ENCODE assay signal across 30 mouse cellular contexts in genomic region chr4:152920261-152920660, GRCm38 (mm10).
"Had no signal": no experiment of that assay in that cellular context is flagged by ENCODE, and none has a peak within 500 bp of the region (broad histone marks: within the 10 kb centered on the region; RNA-seq: fewer than 3 reads in every experiment).

No protein-coding gene starts in this region.

- H3K9me3 ChIP-seq: limb, embryonic 10.5 days; limb, embryonic 15.5 days; liver, embryonic 15.5 days; lung, embryonic 15.5 days; midbrain, embryonic 10.5 days; midbrain, embryonic 12.5 days; midbrain, embryonic 13.5 days; midbrain, embryonic 15.5 days had no signal

- ATAC-seq: liver, embryonic 12.5 days; liver, postnatal 0 days; lung, postnatal 0 days; midbrain, embryonic 13.5 days; midbrain, embryonic 15.5 days had no signal

- H3K27me3 ChIP-seq: limb, embryonic 12.5 days; limb, embryonic 13.5 days; limb, embryonic 15.5 days; liver, embryonic 12.5 days; liver, embryonic 13.5 days; liver, embryonic 15.5 days; lung, embryonic 15.5 days; megakaryocyte, embryonic 14.5 days; midbrain, embryonic 15.5 days had no signal

- DNase-seq: left cerebral cortex, postnatal 4 days; liver; liver, embryonic 13.5 days; liver, postnatal 0 days; lung, adult 18-20 months; lung, adult 2 months; lung, embryonic 14.5 days; lung, postnatal 10 days; lung, postnatal 14 days; lung, postnatal 36 days; lung, postnatal 4 days; midbrain, embryonic 14.5 days had no signal

- H3K27ac ChIP-seq: left cerebral cortex, adult 2 months; limb, embryonic 10.5 days; limb, embryonic 12.5 days; limb, embryonic 13.5 days; limb, embryonic 15.5 days; liver, embryonic 12.5 days; liver, embryonic 13.5 days; liver, embryonic 14.5 days; liver, embryonic 15.5 days; lung, embryonic 15.5 days; macrophage; midbrain, embryonic 10.5 days; midbrain, embryonic 12.5 days; midbrain, embryonic 13.5 days; midbrain, embryonic 15.5 days had no signal

- H3K4me3 ChIP-seq: left cerebral cortex, adult 2 months; limb, embryonic 10.5 days; limb, embryonic 12.5 days; limb, embryonic 13.5 days; limb, embryonic 15.5 days; liver, embryonic 12.5 days; liver, embryonic 13.5 days; liver, embryonic 15.5 days; lung, embryonic 15.5 days; megakaryocyte, embryonic 14.5 days; midbrain, embryonic 10.5 days; midbrain, embryonic 12.5 days; midbrain, embryonic 13.5 days; midbrain, embryonic 15.5 days; myocyte had no signal

- H3K4me1 ChIP-seq: limb, embryonic 15.5 days; liver, embryonic 12.5 days; liver, embryonic 13.5 days; liver, embryonic 15.5 days; lung, embryonic 15.5 days; megakaryocyte, embryonic 14.5 days had no signal

- H3K9ac ChIP-seq: limb, embryonic 12.5 days; limb, embryonic 13.5 days; limb, embryonic 15.5 days; liver, embryonic 12.5 days; liver, embryonic 13.5 days; liver, embryonic 14.5 days; liver, embryonic 15.5 days; liver, postnatal 0 days; lung, embryonic 14.5 days; lung, embryonic 15.5 days; midbrain, embryonic 12.5 days; midbrain, embryonic 13.5 days; midbrain, embryonic 15.5 days had no signal

- H3K4me2 ChIP-seq: limb, embryonic 12.5 days; limb, embryonic 13.5 days; limb, embryonic 15.5 days; liver, embryonic 11.5 days; liver, embryonic 12.5 days; liver, embryonic 13.5 days; liver, embryonic 15.5 days; lung, embryonic 14.5 days; lung, embryonic 15.5 days; midbrain, embryonic 12.5 days; midbrain, embryonic 13.5 days; midbrain, embryonic 15.5 days had no signal

- H3K36me3 ChIP-seq: limb, embryonic 10.5 days; limb, embryonic 12.5 days; limb, embryonic 13.5 days; limb, embryonic 15.5 days; liver, embryonic 12.5 days; liver, embryonic 13.5 days; liver, embryonic 15.5 days; lung, embryonic 15.5 days; midbrain, embryonic 10.5 days; midbrain, embryonic 12.5 days; midbrain, embryonic 13.5 days; midbrain, embryonic 15.5 days had no signal
